Mouse (Mus musculus): Measurements from ENCODE around the gene Dennd5a. TPM values are rescaled to one million over a fixed set of nuclear protein-coding genes. Genes with fewer than 3 reads are reported as not detected.
"Not testable (repeated sequence)": the region's sequence is repeated elsewhere in the genome, so short reads cannot be mapped to it uniquely, and the experiment has no call there.

The Dennd5a gene
- 152 and 157 TPM in 2 replicates for total RNA-seq (2015)
- total RNA-seq (2017) = 102 and 128 TPM in 2 replicates

DNA sequence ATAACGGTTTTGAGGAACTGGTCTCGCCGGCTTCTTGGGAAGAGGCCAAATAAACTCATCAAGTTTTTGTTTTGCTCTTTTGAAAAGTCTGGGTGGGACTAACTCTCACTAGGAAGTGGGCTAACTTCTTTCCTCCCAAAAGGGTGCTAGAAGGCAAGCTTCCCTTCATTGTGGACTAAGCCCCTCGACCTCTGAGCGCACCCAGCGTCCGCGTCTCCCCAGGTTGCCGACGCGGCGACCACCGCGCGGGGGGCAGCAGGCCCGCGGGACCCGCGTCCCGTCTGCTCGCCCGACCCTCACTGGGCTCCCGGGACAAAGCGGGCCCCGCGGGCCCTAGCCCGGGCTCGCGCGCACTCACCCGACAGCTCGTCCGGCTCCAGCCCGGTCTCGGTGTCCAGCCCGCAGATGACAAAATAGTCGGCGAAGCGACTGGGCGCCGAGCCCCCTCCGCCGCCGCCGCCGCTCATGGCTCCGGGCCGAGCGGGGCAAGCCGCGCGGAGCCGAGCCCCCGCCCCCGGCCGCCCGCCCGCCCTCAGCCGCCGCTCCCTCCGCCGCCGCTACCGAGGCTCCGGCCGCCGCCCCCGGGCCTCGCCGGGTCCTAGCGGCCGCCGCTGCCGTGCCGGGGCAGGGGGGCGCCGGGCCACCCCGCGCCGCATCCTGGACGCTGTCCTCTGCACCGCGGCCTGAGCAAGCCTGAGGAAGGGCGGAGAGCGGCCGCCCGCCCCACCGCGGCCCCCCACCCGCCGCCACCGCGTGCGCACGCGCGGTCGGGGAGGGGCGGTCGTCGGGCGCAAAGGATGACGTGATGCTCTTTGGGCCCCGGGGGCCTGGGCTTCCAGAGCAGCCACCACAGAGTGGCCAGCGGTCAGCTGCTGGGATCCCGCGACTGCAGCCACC is at the start of gene Dennd5a:
Dennd5a (minus strand) TSS at position 755 of the 897 bp plus-strand sequence.
- peak; percentile 74 for ATAC-seq (ENCODE audit: poor library complexity, severe bottlenecking)

DNA sequence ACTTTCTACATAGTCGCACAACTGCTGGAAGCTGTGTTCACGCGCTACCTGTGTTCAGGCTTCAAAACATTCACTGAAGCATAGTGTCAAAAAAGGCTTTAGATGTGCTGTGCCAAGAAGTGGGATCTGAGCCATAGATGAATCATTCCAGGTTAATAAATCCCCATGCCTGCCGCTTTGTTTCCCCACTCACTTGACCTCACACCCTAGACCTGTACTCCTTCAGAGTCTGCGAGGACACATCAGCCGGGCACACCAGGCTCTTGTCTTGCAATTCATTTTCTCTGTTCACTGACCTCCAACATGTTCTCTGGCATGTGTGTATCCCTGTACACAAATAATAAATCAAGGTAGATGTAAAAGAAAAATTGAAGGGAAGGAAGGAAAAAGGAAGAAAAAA is 48.8 kb upstream of the Dennd5a start:
- no peak for ATAC-seq (ENCODE audit: poor library complexity, severe bottlenecking)

- no peak for ATAC-seq (ENCODE audit: poor library complexity, severe bottlenecking)
These were observed 48.2 kb upstream of the Dennd5a start for GRCm38 (mm10) chr7:110008513-110008912.

DNA sequence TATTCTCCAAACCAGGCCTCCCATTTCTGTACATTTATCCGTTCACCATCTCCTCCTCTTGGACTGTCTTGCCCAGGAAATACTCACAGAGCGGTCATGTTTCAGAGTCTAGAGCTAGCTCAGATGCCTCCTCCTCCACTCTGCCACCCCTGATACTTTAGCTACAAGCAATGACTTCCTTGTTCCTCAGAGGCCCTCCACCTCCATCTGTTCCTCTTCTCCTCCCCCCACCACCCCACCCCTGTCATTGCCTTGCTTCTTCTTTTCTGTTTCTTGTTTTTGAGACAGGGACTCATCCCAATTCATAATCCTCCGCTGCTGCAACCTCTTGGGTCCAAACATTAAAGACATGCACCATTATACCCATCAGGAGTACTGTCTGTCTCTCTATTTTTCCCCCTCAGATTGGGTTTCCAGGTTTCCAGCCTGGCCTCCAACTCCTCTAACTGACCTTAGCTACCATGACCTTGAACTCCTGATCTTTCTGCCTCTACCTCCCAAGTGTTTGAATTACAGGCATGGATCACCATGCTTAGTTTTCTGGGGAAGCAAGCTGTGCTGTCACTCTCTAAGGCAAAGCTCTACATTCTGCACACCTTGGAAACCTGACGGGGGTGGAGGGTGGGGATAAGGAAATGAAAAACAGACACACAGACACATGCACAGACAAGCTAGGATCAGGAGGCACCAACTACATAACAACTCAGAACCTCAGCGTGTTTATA is 46.4 kb upstream of the Dennd5a start:
- peak; percentile 88 for ATAC-seq (ENCODE audit: poor library complexity, severe bottlenecking)

DNA sequence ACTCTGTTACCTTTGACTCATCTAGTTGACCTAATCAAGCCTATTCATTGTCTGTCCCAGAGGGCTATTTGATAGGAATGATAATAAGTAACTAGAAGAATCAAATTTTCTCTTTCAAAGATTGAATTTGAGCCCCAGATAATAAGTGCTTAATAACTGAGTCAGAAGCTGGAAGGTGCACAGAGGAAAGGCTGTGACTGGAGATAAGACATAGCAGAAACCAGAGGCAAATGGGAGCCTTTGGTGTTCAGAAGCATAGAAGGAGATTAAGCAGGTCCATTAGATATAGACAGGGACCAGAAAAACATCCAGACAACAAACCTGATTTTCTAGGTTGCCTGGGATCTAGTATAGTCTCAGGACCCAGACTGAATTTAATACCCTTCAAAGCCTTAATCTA is 45.7 kb upstream of the Dennd5a start:
- ATAC-seq (ENCODE audit: poor library complexity, severe bottlenecking) = no peak

DNA sequence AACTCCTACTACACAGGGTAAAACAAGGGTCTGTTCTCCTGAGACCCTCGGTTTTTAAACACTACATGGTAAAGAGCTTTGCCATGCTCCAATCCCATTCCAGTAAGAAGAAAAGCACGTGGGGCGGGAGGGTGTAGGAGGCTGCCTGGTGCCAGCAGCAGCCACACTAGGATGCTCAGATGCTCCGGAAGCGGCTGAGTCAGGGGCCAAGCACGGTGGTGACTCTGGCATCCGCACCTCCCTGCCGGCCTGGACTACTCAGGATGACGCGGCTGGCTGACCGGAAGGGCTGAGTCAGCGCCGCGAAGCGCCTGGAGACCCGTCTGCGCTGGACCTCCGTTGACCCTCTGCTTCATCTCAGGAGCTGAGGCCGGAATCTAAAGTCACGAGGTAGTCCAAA is 42.7 kb upstream of the Dennd5a start:
- peak; percentile 55 for ATAC-seq (ENCODE audit: poor library complexity, severe bottlenecking)

DNA sequence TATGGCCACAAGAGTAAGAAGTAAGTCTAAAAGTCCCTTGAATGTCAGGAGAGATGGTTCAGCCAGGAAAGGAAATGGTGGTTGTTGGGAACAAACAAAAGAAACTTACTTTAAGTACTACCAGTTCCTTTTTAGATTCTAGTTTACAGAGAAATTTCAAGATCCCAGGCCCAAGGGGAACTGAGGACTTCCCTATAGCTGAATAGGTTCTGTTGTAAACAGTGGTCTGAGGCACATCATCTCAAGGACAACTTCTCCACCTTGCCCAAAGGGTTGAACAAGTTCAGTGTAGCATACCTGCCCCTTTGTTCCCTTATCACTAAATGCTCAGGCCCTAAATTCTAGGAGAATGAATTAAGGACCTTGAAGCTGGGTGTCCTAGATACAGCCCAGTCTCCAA is 41.8 kb upstream of the Dennd5a start:
- peak; percentile 61 for ATAC-seq (ENCODE audit: poor library complexity, severe bottlenecking)

GRCm38 (mm10) chr7:109998388-109998787 is 38.1 kb upstream of the Dennd5a start:
- ATAC-seq (ENCODE audit: poor library complexity, severe bottlenecking) = no peak

DNA sequence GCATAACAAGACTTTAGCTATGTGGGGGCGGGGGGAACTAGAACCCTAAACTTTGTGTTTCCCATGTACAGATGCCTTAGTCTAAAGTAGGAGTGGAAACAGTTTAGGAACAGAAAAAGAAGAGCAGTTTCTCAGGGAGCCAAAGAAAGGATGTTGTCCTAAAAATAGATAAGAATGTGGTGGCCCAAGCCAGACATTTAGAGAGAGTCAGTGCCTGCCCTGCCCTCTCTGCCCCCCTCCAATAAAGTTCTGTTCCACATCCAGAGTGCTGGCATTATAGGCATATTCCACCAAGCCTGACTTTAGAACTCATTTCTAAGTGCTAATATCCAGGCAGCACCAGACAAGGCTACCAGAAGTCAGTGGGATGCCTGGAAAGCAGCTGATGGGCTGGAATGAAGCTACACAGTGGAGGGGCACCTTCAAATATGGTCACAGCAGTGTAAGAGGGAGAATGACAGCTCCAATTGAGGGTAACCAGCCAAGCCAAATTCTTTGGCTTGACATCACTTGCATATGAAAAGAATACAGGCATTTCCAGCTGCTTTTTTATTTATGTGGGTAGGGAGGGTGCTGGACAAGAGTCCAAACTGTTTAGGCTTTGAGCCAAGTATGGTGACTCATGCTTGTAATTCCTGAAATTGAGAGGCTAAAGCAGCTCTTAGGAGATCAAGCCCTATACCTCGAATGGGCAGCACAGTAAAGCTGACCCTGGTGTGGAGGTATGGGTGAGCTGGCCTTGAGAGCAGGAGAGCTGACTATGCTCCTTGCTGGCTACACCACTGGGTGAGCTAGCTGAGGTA is 33.1 kb upstream of the Dennd5a start:
- no peak for ATAC-seq (ENCODE audit: poor library complexity, severe bottlenecking)

- no peak for ATAC-seq (ENCODE audit: poor library complexity, severe bottlenecking)
These were observed 31.0 kb upstream of the Dennd5a start for GRCm38 (mm10) chr7:109991286-109991685.

- not testable (repeated sequence) for ATAC-seq (ENCODE audit: poor library complexity, severe bottlenecking)
These were observed 26.5 kb upstream of the Dennd5a start, which contains the start of gene Tmem41b for GRCm38 (mm10) chr7:109986775-109987174. TSS of gene Tmem41b (minus strand) at chr7:109986929.

- peak; percentile 97 for ATAC-seq (ENCODE audit: poor library complexity, severe bottlenecking)
These were observed 25.9 kb upstream of the Dennd5a start for GRCm38 (mm10) chr7:109986133-109986669.

DNA sequence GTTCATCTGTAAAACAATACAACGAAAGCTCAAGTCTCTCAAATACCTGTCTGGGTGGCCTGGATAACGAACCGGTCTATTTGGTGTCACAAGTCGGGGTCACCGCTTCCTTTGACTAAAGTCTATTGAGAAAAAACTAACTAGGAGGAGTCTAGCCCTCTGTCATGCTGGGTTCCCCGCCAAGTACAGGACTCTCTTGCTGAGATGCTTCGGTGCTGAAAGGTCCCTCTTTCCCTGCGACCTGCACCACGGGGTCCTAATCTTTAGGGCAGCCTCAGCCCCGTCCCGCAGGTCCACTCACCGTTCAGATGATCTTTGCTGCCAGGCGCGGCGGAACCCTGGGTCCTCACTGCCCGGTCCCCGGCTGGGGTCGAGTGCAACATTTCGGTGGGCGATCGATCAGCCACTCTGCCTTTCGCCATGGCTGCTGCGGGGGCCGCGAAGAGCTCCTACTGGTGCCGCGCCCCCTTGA is 25.4 kb upstream of the Dennd5a start:
- peak; percentile 35 for ATAC-seq (ENCODE audit: poor library complexity, severe bottlenecking)

DNA sequence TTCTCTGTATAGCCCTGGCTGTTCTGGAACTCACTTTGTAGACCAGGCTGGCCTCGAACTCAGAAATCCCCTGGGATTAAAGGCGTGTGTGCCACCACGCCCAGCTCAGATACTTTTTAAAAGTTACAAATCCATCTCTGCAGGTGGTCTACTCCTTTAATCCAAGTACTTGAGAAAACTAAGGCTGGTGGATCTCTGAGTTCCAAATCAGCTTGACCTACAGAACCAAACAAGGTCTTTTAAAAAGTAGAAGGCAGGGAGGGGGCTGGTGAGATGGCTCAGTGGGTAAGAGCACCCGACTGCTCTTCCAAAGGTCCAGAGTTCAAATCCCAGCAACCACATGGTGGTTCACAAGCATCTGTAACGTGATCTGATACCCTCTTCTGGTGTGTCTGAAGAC is 24.3 kb upstream of the Dennd5a start:
- ATAC-seq (ENCODE audit: poor library complexity, severe bottlenecking) = not testable (repeated sequence)

DNA sequence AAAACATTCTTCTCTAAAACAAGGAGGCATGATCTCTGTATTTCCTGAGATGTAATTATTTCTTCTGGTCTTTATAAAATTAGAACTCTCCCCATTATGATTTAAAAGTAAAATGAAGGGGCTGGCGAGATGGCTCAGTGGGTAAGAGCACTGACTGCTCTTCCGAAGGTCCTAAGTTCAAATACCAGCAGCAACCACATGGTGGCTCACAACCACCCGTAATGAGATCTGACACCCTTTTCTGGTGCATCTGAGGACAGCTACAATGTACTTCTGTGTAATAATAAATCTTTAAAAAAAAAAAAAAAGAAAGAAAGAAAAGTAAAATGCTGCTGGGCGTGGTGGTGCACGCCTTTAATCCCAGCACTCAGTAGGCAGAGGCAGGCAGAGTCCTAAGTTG is 16.9 kb upstream of the Dennd5a start:
- ATAC-seq (ENCODE audit: poor library complexity, severe bottlenecking) = not testable (repeated sequence)

DNA sequence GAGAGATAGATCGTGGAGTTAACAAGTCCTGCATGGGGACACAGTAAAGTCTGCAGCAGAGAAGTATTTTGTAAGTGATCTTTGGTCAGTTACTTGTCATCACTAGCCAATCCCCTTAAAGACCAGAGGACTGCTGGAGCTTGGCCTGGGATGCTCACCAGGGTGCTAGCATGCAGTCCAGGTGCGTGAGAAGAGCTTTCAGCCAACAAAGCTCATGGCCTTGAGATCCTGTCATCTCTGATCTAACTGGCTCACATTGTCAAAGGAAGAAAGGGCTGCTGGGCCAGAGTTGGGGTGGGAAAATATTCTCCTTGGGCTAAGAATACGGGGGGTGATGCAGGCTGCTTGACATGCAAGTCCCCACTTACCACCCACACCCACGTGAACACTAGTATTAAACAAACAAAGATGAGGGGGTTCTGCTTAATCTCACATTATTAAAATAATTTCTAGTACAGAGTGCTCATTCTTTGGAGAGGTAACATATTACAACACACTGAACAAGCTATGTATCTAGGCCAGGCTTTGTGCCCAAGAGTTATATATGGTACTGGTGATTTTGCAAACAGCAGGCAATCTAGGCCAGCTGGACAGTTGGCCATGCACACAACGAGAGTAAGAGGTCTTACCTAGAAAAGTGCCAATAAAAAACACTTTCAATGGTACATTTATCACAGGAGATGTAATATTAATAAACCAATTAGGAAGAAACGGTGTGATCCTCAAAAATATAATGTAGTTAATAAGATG is 15.9 kb upstream of the Dennd5a start:
- no peak for ATAC-seq (ENCODE audit: poor library complexity, severe bottlenecking)

DNA sequence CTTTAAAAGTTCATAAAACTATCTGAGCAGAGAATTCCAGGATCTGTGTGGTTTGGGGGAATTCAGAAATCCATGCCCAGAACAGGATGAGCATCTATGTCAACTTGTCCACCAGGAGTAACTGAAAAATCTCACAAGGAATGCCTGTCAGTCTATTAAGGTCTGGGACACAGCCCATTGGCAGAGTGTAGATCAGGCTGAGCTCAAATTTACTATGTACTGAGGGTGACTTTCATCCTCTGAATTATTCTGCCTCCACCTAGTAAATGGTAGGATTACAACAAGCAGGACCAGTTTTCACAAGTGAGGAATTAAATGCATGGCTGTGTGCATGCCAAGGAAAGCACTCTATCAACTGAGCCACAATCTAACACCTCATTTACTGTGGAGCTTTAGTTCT is 9.3 kb upstream of the Dennd5a start:
- no peak for ATAC-seq (ENCODE audit: poor library complexity, severe bottlenecking)

GRCm38 (mm10) chr7:109968924-109969450 is 8.7 kb upstream of the Dennd5a start:
- ATAC-seq (ENCODE audit: poor library complexity, severe bottlenecking) = no peak

GRCm38 (mm10) chr7:109967805-109968579 is 7.7 kb upstream of the Dennd5a start:
- peak; percentile 99 for ATAC-seq (ENCODE audit: poor library complexity, severe bottlenecking)
